25 mouse cellular contexts compared by ENCODE assay signal in the genomic region with DNA sequence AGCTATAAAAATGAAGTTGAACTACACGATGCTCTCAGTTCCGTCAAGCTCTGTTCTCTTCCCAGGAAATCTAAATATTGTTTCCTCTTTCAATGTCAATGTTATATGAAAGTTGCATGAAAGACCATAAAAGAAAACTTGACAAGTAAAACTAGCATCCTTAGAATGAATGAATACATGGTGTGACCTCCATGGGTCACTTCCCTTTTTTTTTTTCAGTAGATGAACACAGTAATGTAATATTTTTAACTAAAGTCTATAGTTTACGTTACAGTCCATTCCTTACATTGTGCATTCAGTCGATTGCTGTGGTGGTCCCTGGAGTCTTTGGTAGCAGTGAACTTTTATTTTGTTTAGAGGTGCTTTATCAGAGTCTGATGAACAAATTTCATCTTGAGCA.
"Had no signal": no experiment of that assay in that cellular context is flagged by ENCODE, and none has a peak within 500 bp of the region (broad histone marks: within the 10 kb centered on the region; RNA-seq: fewer than 3 reads in every experiment).

No protein-coding gene starts in this region.

- H3K36me3 ChIP-seq: heart, embryonic 10.5 days; heart, embryonic 12.5 days; hindbrain, embryonic 10.5 days; hindbrain, embryonic 12.5 days; intestine, embryonic 15.5 days; limb, embryonic 13.5 days; limb, embryonic 15.5 days; liver, embryonic 12.5 days had no signal

- H3K4me2 ChIP-seq: heart, embryonic 12.5 days; hindbrain, embryonic 12.5 days; hindbrain, embryonic 14.5 days; intestine, embryonic 15.5 days; limb, embryonic 13.5 days; limb, embryonic 15.5 days; liver, embryonic 12.5 days had no signal

- ATAC-seq: hindbrain, embryonic 16.5 days; inflammation-experienced regulatory T-cells, adult 6 months; intestine, embryonic 15.5 days; intestine, postnatal 0 days had no signal

- DNase-seq: gastrocnemius, postnatal 14 days; gastrocnemius, postnatal 36 days; heart, adult 18-20 months; heart, postnatal 10 days; heart, postnatal 4 days; kidney, adult 18-20 months; kidney, adult 8-10 months; kidney, postnatal 10 days; kidney, postnatal 25 days; kidney, postnatal 4 days; left cerebral cortex, postnatal 4 days had no signal

- H3K4me1 ChIP-seq: heart, embryonic 10.5 days; heart, embryonic 12.5 days; hindbrain, embryonic 10.5 days; hindbrain, embryonic 12.5 days; intestine, embryonic 15.5 days; limb, embryonic 13.5 days; limb, embryonic 15.5 days; liver, embryonic 12.5 days had no signal

- H3K27ac ChIP-seq: heart, embryonic 10.5 days; hindbrain, embryonic 10.5 days; hindbrain, embryonic 12.5 days; hindbrain, embryonic 14.5 days; intestine, embryonic 15.5 days; layer of hippocampus, adult 2 months; left cerebral cortex, adult 2 months; limb, embryonic 13.5 days; limb, embryonic 15.5 days; liver, embryonic 12.5 days had no signal

- H3K4me3 ChIP-seq: heart, embryonic 10.5 days; heart, embryonic 12.5 days; hindbrain, embryonic 10.5 days; hindbrain, embryonic 12.5 days; intestine, embryonic 15.5 days; layer of hippocampus, adult 2 months; left cerebral cortex, adult 2 months; limb, embryonic 13.5 days; limb, embryonic 15.5 days; liver, embryonic 12.5 days had no signal

- H3K27me3 ChIP-seq: heart, embryonic 12.5 days; hindbrain, embryonic 12.5 days; intestine, embryonic 15.5 days; limb, embryonic 13.5 days; limb, embryonic 15.5 days; liver, embryonic 12.5 days had no signal

- H3K9me3 ChIP-seq: heart, embryonic 10.5 days; heart, embryonic 12.5 days; hindbrain, embryonic 10.5 days; hindbrain, embryonic 12.5 days; intestine, embryonic 15.5 days; limb, embryonic 13.5 days; limb, embryonic 15.5 days; liver, embryonic 12.5 days had no signal

- H3K9ac ChIP-seq: heart, embryonic 12.5 days; hindbrain, embryonic 12.5 days; hindbrain, embryonic 14.5 days; intestine, embryonic 15.5 days; limb, embryonic 13.5 days; limb, embryonic 15.5 days; liver, embryonic 12.5 days had no signal
